Mouse (Mus musculus) midbrain, embryonic 14.5 days (tissue): ENCODE measurements at regions not wholly inside any gene's neighbourhood (a gene's known extent, or its start where the extent isn't known, plus 50 kb on each side); places are given as distances from the start of the nearest gene placed in this dataset.
A peak's percentile ranks its signal among the peaks of the same experiment; 100 is the strongest.

Experiments
- ATAC-seq: fragments of 200-750 bp; cut with Nextera tagmentation; 2 replicates; pipeline ENCODE4 v1.8.0; 2017; ENCODE audit warnings: moderate number of reproducible peaks, moderate library complexity; ENCODE audit not compliant: low FRiP score, low TSS enrichment
- DNase-seq: peaks from one replicate; pipeline ENCODE4 v3.0.0-alpha.2; 2015
- H3K27ac ChIP-seq: fragments of 300-500 bp; sonication (generic); replicated peaks from 2 replicates; pipeline ENCODE4 v1.5.1; 2014; ENCODE audit warnings: mild to moderate bottlenecking, low read depth, low read length, moderate library complexity
- H3K27me3 ChIP-seq: fragments of 300-500 bp; sonication (generic); 2 replicates; pipeline ENCODE4 v1.6.1; 2014; ENCODE audit warnings: low read length, control low read depth, mixed read lengths; ENCODE audit not compliant: control insufficient read depth, insufficient read depth
- H3K36me3 ChIP-seq: fragments of 300-500 bp; sonication (generic); 2 replicates; pipeline ENCODE4 v1.6.1; 2014; ENCODE audit warnings: low read length, control low read depth; ENCODE audit not compliant: control insufficient read depth, insufficient read depth
- H3K4me1 ChIP-seq: fragments of 300-500 bp; sonication (generic); 2 replicates; pipeline ENCODE4 v1.6.1; 2014; ENCODE audit warnings: mild to moderate bottlenecking, antibody characterized with exemption, low read length, control low read depth; ENCODE audit not compliant: control insufficient read depth, insufficient read depth
- H3K4me2 ChIP-seq: fragments of 300-500 bp; sonication (generic); 2 replicates; pipeline ENCODE4 v1.6.1; 2014; ENCODE audit warnings: mild to moderate bottlenecking, low read length, moderate library complexity
- H3K4me3 ChIP-seq: fragments of 300-500 bp; sonication (generic); replicated peaks from 2 replicates; pipeline ENCODE4 v1.5.1; 2014; ENCODE audit warnings: low read depth, low read length
- H3K9ac ChIP-seq: fragments of 300-500 bp; sonication (generic); replicated peaks from 2 replicates; pipeline ENCODE4 v1.6.1; 2014; ENCODE audit warnings: mild to moderate bottlenecking, low read length, moderate library complexity
- H3K9me3 ChIP-seq: fragments of 300-500 bp; sonication (generic); 2 replicates; pipeline ENCODE4 v1.6.1; 2016; ENCODE audit warnings: low read length, control low read depth, mixed read lengths; ENCODE audit not compliant: control insufficient read depth
- WGBS: fragments of 180-500 bp; shearing (Covaris S2); extraction: QIAGEN DNeasy Blood & Tissue Kit; methylation state at CpG from one replicate; pipeline ENCODE4 v1.1.7; 2014; 5-methylcytosine and 5-hydroxymethylcytosine counted together

DNA sequence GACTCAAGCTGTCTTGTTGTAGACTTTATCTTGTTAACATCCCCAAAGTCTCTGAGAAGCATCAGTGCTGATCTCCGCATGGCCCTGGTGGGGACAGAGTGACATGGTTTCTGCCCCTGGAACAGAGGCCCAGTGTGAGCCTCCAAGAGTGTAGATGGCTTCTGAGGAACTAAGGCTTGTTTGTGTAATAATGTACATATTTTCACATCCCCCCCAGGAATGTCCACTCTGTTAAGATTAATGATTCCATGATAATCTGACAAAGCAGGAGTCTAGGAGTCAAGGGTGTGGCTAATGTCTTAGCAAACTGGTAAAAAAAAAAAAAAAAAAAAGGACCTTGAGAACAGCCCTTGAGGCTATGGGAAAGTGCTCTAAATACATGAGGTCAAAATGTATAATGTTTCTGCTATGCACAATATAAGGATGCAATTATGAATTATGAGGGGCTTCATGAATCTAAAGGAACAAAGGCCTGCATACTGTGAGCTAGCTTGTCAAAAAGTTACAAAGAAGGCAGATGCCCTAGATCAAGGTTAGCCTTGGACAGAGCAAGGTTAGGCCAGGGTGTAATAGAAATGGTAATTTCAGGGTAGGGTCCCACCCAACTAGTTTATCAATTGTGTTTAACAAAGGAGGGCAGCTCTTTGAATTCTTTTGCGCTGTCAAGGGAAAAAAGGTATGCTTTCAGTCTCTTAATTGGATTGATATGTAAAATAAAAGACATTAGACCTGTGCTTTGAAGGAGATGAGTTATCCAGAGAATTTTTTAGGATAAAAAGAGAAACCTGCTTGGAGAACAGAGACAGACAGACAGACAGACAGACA, 886.3 kb downstream of the Gsdmc2 start:
- Histone ChIP-seq H3K36me3 (no peaks in the 10 kb centered on the region), H3K27ac (no peak overlapping the region), H3K4me3 (no peak overlapping the region), H3K27me3 (no peaks in the 10 kb centered on the region), H3K9me3 (no peaks in the 10 kb centered on the region), H3K4me2 (no peak overlapping the region), H3K4me1 (no peaks in the 10 kb centered on the region), H3K9ac (no peak overlapping the region)
- no peak for DNase-seq
- ATAC-seq = no peak
- WGBS = 90% methylated on average over 2 of the region's 2 CpGs

DNA sequence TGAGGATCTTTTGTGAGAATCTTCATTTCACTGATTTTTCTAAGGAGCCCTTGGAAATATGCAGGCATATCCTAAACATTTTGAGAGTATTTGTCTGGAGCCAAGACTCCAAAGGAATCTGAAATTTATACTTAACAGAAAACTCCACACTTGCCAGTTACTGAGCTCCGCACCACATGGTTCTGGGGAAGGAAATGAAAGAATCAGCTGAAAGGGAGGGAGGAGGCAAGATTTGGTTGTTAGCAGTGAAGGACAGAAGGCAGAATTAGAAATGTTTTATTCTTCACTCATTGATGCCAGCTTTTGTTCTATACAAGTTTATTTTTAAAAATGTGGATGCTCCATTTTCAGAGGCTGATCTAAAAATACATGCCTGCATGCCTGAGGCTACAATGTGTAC, 890.1 kb downstream of the Gsdmc2 start:
- no peak overlapping the region for H3K4me3 ChIP-seq
- H3K9ac ChIP-seq = no peak overlapping the region
- no peaks in the 10 kb centered on the region for H3K36me3 ChIP-seq
- ATAC-seq (no peak), DNase-seq (no peak)
- H3K4me2 ChIP-seq = no peak overlapping the region
- no peak overlapping the region for H3K27ac ChIP-seq
- H3K4me1 ChIP-seq = peaks cover 7% of the 10 kb centered on the region; the same call in 1 of the 2 replicates
- 88% methylated on average over 1 of the region's 1 CpGs for WGBS
- H3K9me3 ChIP-seq = no peaks in the 10 kb centered on the region
- no peaks in the 10 kb centered on the region for H3K27me3 ChIP-seq

DNA sequence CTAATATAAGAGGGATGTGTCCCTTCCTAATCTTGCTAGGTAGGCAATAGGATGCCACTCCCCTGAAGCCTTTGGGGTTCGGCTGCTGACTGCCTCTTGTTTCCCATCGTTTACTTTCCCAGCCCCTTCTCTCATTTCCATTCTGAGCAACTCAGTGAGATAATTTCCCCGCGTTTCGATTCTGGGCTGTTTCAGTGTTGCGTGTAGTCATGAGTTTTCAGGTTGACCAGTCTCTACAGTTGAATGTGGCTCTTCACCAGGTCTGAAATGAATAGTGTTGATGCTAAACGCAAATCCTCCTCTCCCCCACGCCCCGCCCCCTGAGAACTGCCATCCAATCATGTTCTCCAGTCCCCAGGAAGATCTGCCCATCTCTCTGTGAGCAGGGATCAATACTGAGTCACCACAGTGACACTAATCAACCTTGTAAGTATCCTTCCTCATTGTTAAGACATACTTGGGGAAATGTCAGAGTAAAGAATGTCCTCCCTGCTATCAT, 890.6 kb downstream of the Gsdmc2 start:
- Histone ChIP-seq H3K4me3 (no peak overlapping the region), H3K4me1 (peaks cover 7% of the 10 kb centered on the region; the same call in 1 of the 2 replicates), H3K9ac (no peak overlapping the region), H3K27me3 (no peaks in the 10 kb centered on the region), H3K36me3 (no peaks in the 10 kb centered on the region), H3K9me3 (no peaks in the 10 kb centered on the region), H3K4me2 (no peak overlapping the region), H3K27ac (no peak overlapping the region)
- ATAC-seq = no peak
- no peak for DNase-seq
- WGBS = 75% methylated on average over 9 of the region's 9 CpGs

DNA sequence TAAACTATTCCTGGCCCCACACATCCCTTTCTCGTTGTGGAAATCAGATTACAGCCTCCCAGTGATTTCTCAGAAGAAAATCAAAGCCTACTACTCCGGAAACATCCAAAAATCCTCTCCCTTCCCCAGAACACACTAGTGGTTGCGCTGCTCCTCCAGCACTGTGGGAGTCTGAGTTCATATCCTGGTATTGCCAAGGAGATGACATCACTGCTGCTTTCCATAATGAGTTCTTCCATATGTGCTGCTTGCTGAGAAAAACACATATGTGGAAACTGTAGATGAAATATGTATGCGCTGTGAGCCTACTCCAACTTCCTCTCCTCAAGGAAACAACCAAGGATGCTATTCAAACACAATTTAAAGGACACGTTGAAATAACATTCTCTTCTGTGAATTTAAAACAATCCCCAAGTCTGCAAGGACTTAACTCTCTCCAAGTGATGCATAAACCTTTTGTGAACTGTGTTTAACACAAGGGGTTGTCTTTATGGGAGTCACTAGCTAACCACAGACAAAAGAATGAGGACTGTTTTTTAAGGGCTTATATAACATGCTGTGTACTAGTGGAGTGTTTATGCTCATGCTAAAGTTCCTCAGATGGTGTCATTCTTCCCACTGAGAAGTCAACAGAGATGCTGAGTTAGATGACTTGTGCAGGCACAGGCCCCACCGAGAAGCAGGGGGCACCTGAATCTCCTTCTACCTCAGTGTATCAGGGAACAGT, 891.6 kb downstream of the Gsdmc2 start:
- Histone ChIP-seq H3K27me3 (no peaks in the 10 kb centered on the region), H3K4me1 (peaks cover 7% of the 10 kb centered on the region; the same call in 1 of the 2 replicates), H3K4me3 (no peak overlapping the region), H3K4me2 (no peak overlapping the region), H3K9ac (no peak overlapping the region), H3K9me3 (no peaks in the 10 kb centered on the region), H3K36me3 (no peaks in the 10 kb centered on the region), H3K27ac (no peak overlapping the region)
- peak; percentile 5 for DNase-seq
- no peak for ATAC-seq
- 69% methylated on average over 6 of the region's 6 CpGs for WGBS

DNA sequence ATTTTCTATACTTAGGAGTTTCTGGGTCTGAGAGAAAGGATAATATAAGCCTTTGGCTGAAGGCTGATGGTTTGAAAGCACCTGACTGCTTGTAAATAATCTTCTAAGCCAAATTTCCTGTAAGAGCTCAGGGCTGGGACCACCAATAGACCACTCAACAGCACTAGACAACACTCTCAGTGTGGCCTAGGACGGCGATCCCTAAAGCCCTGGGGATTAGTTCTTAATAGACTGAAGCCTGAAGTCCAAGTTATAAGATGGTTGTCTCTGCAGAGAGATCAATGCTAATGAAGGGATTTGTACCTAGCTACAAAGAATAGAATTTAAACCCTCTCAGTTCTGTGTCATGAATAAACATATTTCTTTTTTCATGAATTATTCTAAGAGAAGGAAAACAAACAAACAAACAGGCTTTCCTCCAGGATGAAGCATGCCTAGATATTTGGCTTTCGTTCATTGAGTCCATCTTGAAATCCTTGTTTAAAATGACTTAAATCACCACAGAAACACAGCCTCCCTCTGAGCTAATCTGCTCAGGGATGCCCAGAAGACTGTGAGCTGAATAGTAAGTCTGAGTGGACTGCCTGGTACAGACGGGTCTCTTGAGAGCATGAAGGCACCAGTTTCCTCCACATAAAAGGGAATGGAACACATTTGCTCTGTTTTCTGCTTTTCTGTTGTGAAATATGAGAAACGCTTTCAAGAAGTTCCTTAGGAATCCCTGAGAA, 892.3 kb downstream of the Gsdmc2 start:
- H3K9me3 ChIP-seq = no peaks in the 10 kb centered on the region
- no peak overlapping the region for H3K4me3 ChIP-seq
- H3K9ac ChIP-seq = no peak overlapping the region
- peak; percentile 57 for DNase-seq
- H3K36me3 ChIP-seq = no peaks in the 10 kb centered on the region
- no peaks in the 10 kb centered on the region for H3K27me3 ChIP-seq
- ATAC-seq = no peak
- H3K4me2 ChIP-seq = no peak overlapping the region
- H3K27ac ChIP-seq = no peak overlapping the region
- peaks cover 7% of the 10 kb centered on the region; the same call in 1 of the 2 replicates for H3K4me1 ChIP-seq
- WGBS = 21% methylated on average over 5 of the region's 5 CpGs

DNA sequence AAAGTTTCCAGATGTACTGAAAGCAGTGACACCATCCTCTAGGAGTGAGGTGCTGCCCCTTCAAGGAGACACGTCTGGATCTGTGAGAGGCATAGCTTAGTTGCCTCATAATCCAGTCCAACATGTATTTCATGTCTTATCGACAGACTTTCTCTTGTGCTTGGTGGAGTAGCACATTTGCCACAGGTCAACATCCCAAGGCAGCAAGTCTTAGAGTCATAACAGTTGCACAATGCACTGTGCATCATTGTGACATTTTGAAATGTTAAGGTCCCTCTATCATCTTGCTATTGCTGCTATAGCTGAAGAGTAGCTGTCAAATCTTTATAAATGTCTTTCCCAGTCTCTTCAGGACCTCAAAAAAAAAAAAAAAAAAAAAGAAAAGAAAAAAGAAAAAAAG, 905.6 kb downstream of the Gsdmc2 start:
- no peak overlapping the region for H3K27ac ChIP-seq
- H3K36me3 ChIP-seq = no peaks in the 10 kb centered on the region
- H3K4me1 ChIP-seq = no peaks in the 10 kb centered on the region
- H3K9me3 ChIP-seq = no peaks in the 10 kb centered on the region
- DNase-seq = no peak
- no peak overlapping the region for H3K4me3 ChIP-seq
- H3K4me2 ChIP-seq = no peak overlapping the region
- no peak for ATAC-seq
- no peaks in the 10 kb centered on the region for H3K27me3 ChIP-seq
- H3K9ac ChIP-seq = no peak overlapping the region
- WGBS = 94% methylated on average over 2 of the region's 2 CpGs

DNA sequence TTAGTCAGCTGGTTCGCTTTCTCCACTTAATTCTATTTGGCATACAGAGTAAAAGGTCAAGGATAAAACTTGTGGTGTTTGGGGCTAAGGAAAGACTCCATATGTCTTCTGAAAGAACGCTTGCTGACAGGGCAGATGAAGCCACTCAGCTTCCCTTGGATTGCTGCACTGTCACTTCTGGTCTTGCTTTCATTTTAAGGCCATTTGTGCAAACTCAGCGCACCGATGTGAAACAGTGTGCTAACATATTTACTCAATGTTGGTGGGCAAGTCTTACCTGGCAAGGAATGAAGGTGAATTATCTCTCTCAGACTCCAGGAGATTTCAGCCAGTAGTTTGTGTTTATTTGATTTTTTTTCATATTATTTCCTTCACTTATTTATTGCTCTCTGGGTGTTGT, 907.2 kb downstream of the Gsdmc2 start:
- Histone ChIP-seq H3K27me3 (no peaks in the 10 kb centered on the region), H3K4me2 (no peak overlapping the region), H3K27ac (no peak overlapping the region), H3K4me3 (no peak overlapping the region), H3K36me3 (no peaks in the 10 kb centered on the region), H3K4me1 (no peaks in the 10 kb centered on the region), H3K9me3 (no peaks in the 10 kb centered on the region), H3K9ac (no peak overlapping the region)
- no peak for ATAC-seq
- DNase-seq = no peak
- WGBS = 89% methylated on average over 4 of the region's 4 CpGs

DNA sequence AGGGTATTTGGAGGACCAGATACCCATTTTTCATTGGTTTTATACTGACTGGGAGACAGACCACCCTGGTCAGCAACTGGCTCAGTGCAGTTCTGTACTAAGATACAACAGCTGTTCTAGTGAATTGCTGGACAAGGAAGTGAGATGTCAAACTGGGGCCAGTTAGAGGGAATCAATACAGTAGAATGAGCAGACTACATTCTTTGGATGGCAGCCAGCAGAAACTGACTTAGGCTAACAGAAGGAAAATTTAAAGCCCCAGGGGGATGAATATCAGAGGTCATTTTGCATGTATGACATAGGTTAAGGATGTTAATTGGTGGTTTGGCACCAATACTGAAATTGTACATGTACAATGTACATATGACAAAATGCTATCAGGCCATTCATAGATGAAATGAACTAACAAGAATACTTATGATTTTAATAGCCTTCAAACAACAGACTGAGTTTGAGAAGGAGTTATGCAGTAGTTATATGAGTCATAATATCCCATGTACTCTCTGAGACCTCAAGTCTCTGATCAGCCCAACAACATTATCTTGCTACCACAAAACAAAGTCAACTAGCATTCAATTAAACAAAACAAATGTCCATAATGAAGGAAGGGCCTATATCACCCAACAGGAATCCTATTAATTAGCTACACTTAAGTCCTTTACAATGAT, 910.3 kb downstream of the Gsdmc2 start:
- Histone ChIP-seq H3K9me3 (no peaks in the 10 kb centered on the region), H3K4me1 (no peaks in the 10 kb centered on the region), H3K9ac (no peak overlapping the region), H3K4me3 (no peak overlapping the region), H3K4me2 (no peak overlapping the region), H3K36me3 (no peaks in the 10 kb centered on the region), H3K27ac (no peak overlapping the region), H3K27me3 (no peaks in the 10 kb centered on the region)
- ATAC-seq = no peak
- DNase-seq = peak; percentile 45
